Mouse (Mus musculus): ENCODE results near the gene Ptgfr. TPM values are rescaled to one million over a fixed set of nuclear protein-coding genes. Genes with fewer than 3 reads are reported as not detected.

Ptgfr gene
- 0.27 and 0.28 TPM in 2 replicates for polyA plus RNA-seq (2015; fragmentation: Nextera tagmentation; extraction: Ambion mirVana)

- peaks cover 12% of the 10 kb centered on the region for H3K4me1 ChIP-seq
- ATAC-seq: peak; percentile 87
- no peaks in the 10 kb centered on the region for H3K9me3 ChIP-seq (replicated peaks)
- H3K27ac ChIP-seq: no peak within 1 kb of the TSS
- H3K36me3 ChIP-seq (ENCODE audit: poor library complexity, severe bottlenecking): no peaks in the 10 kb centered on the region
- H3K9ac ChIP-seq: peak within 1 kb of the TSS; percentile 61
- peak within 1 kb of the TSS; percentile 46 for H3K4me3 ChIP-seq
- peak within 1 kb of the TSS; percentile 90 for H3K4me2 ChIP-seq
- under 1% methylated on average over 30 of the region's 30 CpGs for WGBS
- peaks cover 18% of the 10 kb centered on the region for H3K27me3 ChIP-seq
Measured at GRCm38 (mm10) chr3:151836871-151837680, at the start of gene Ptgfr. Ptgfr (minus strand) TSS chr3:151837630.

GRCm38 (mm10) chr3:151883881-151884280 lies 46.5 kb upstream of the Ptgfr start:
- WGBS: 74% methylated on average over 5 of the region's 5 CpGs
- Histone ChIP-seq H3K9ac (no peak overlapping the region), H3K4me3 (no peak overlapping the region), H3K9me3 (replicated peaks) (no peaks in the 10 kb centered on the region), H3K36me3 (ENCODE audit: poor library complexity, severe bottlenecking) (no peaks in the 10 kb centered on the region), H3K4me1 (no peaks in the 10 kb centered on the region), H3K27me3 (no peaks in the 10 kb centered on the region), H3K27ac (no peak overlapping the region), H3K4me2 (no peak overlapping the region)
- ATAC-seq: no peak

GRCm38 (mm10) chr3:151879981-151880380 lies 42.6 kb upstream of the Ptgfr start:
- Histone ChIP-seq H3K9me3 (replicated peaks) (no peaks in the 10 kb centered on the region), H3K4me2 (no peak overlapping the region), H3K9ac (no peak overlapping the region), H3K36me3 (ENCODE audit: poor library complexity, severe bottlenecking) (no peaks in the 10 kb centered on the region), H3K27me3 (no peaks in the 10 kb centered on the region), H3K4me3 (no peak overlapping the region), H3K4me1 (no peaks in the 10 kb centered on the region), H3K27ac (no peak overlapping the region)
- ATAC-seq: no peak
- 70% methylated on average over 2 of the region's 2 CpGs for WGBS

- Histone ChIP-seq H3K36me3 (ENCODE audit: poor library complexity, severe bottlenecking) (no peaks in the 10 kb centered on the region), H3K4me1 (no peaks in the 10 kb centered on the region), H3K27me3 (no peaks in the 10 kb centered on the region), H3K9ac (no peak overlapping the region), H3K4me2 (no peak overlapping the region), H3K27ac (no peak overlapping the region), H3K9me3 (replicated peaks) (no peaks in the 10 kb centered on the region), H3K4me3 (no peak overlapping the region)
- ATAC-seq: no peak
Measured at GRCm38 (mm10) chr3:151868970-151869369, 31.5 kb upstream of the Ptgfr start.

GRCm38 (mm10) chr3:151851344-151851743 lies 13.9 kb upstream of the Ptgfr start:
- H3K4me2 ChIP-seq: no peak overlapping the region
- no peak overlapping the region for H3K4me3 ChIP-seq
- H3K9ac ChIP-seq: no peak overlapping the region
- 97% methylated on average over 1 of the region's 1 CpGs for WGBS
- no peak for ATAC-seq
- no peaks in the 10 kb centered on the region for H3K9me3 ChIP-seq (replicated peaks)
- H3K27me3 ChIP-seq: no peaks in the 10 kb centered on the region
- no peaks in the 10 kb centered on the region for H3K36me3 ChIP-seq (ENCODE audit: poor library complexity, severe bottlenecking)
- no peaks in the 10 kb centered on the region for H3K4me1 ChIP-seq
- H3K27ac ChIP-seq: no peak overlapping the region

GRCm38 (mm10) chr3:151850621-151851020 lies 13.2 kb upstream of the Ptgfr start:
- no peak overlapping the region for H3K4me3 ChIP-seq
- H3K9ac ChIP-seq: no peak overlapping the region
- no peaks in the 10 kb centered on the region for H3K9me3 ChIP-seq (replicated peaks)
- H3K4me1 ChIP-seq: no peaks in the 10 kb centered on the region
- no peak overlapping the region for H3K27ac ChIP-seq
- H3K4me2 ChIP-seq: no peak overlapping the region
- 81% methylated on average over 1 of the region's 1 CpGs for WGBS
- H3K27me3 ChIP-seq: no peaks in the 10 kb centered on the region
- no peak for ATAC-seq
- no peaks in the 10 kb centered on the region for H3K36me3 ChIP-seq (ENCODE audit: poor library complexity, severe bottlenecking)

- no peaks in the 10 kb centered on the region for H3K9me3 ChIP-seq (replicated peaks)
- 95% methylated on average over 7 of the region's 7 CpGs for WGBS
- no peak overlapping the region for H3K9ac ChIP-seq
- H3K4me2 ChIP-seq: no peak overlapping the region
- no peak overlapping the region for H3K27ac ChIP-seq
- H3K4me1 ChIP-seq: no peaks in the 10 kb centered on the region
- H3K4me3 ChIP-seq: no peak overlapping the region
- no peaks in the 10 kb centered on the region for H3K36me3 ChIP-seq (ENCODE audit: poor library complexity, severe bottlenecking)
- no peak for ATAC-seq
- H3K27me3 ChIP-seq: no peaks in the 10 kb centered on the region
Measured at GRCm38 (mm10) chr3:151846292-151846691, 8.9 kb upstream of the Ptgfr start.

GRCm38 (mm10) chr3:151844361-151845154 lies 7.1 kb upstream of the Ptgfr start:
- Histone ChIP-seq H3K27ac (no peak overlapping the region), H3K27me3 (no peaks in the 10 kb centered on the region), H3K4me3 (no peak overlapping the region), H3K4me2 (no peak overlapping the region), H3K36me3 (ENCODE audit: poor library complexity, severe bottlenecking) (no peaks in the 10 kb centered on the region), H3K9me3 (replicated peaks) (no peaks in the 10 kb centered on the region), H3K4me1 (no peaks in the 10 kb centered on the region), H3K9ac (no peak overlapping the region)
- WGBS: 82% methylated on average over 5 of the region's 5 CpGs
- no peak for ATAC-seq

- Histone ChIP-seq H3K4me3 (no peak overlapping the region), H3K36me3 (ENCODE audit: poor library complexity, severe bottlenecking) (no peaks in the 10 kb centered on the region), H3K4me1 (peaks cover 12% of the 10 kb centered on the region), H3K27me3 (peaks cover 18% of the 10 kb centered on the region), H3K9ac (no peak overlapping the region), H3K27ac (no peak overlapping the region), H3K4me2 (no peak overlapping the region), H3K9me3 (replicated peaks) (no peaks in the 10 kb centered on the region)
- ATAC-seq: no peak
- WGBS: 71% methylated on average over 3 of the region's 3 CpGs
Measured at GRCm38 (mm10) chr3:151840688-151841087, 3.3 kb upstream of the Ptgfr start.

- ATAC-seq: no peak
- 62% methylated on average over 6 of the region's 6 CpGs for WGBS
- Histone ChIP-seq H3K4me2 (no peak overlapping the region), H3K4me1 (peaks cover 12% of the 10 kb centered on the region), H3K27me3 (peaks cover 18% of the 10 kb centered on the region), H3K27ac (no peak overlapping the region), H3K4me3 (no peak overlapping the region), H3K9me3 (replicated peaks) (no peaks in the 10 kb centered on the region), H3K36me3 (ENCODE audit: poor library complexity, severe bottlenecking) (no peaks in the 10 kb centered on the region), H3K9ac (no peak overlapping the region)
Measured at GRCm38 (mm10) chr3:151838372-151838771, 942 bp upstream of the Ptgfr start.

GRCm38 (mm10) chr3:151837749-151838148 lies 319 bp upstream of the Ptgfr start:
- Histone ChIP-seq H3K9me3 (replicated peaks) (no peaks in the 10 kb centered on the region), H3K4me1 (peaks cover 12% of the 10 kb centered on the region), H3K4me2 (peak overlapping the region; percentile 90), H3K27ac (no peak overlapping the region), H3K9ac (peak overlapping the region; percentile 61; the same call in 1 of the 2 replicates), H3K4me3 (peak overlapping the region; percentile 46), H3K27me3 (peaks cover 18% of the 10 kb centered on the region), H3K36me3 (ENCODE audit: poor library complexity, severe bottlenecking) (no peaks in the 10 kb centered on the region)
- ATAC-seq: peak; percentile 4; the same call in 1 of the 2 replicates
- 39% methylated on average over 9 of the region's 9 CpGs for WGBS

GRCm38 (mm10) chr3:151836451-151836850 lies 979 bp downstream of the Ptgfr start:
- H3K4me2 ChIP-seq: peak overlapping the region; percentile 90
- no peaks in the 10 kb centered on the region for H3K36me3 ChIP-seq (ENCODE audit: poor library complexity, severe bottlenecking)
- peak overlapping the region; percentile 46 for H3K4me3 ChIP-seq
- no peaks in the 10 kb centered on the region for H3K9me3 ChIP-seq (replicated peaks)
- no peak overlapping the region for H3K9ac ChIP-seq
- ATAC-seq: no peak
- H3K27me3 ChIP-seq: peaks cover 18% of the 10 kb centered on the region
- WGBS: 7% methylated on average over 5 of the region's 5 CpGs
- H3K4me1 ChIP-seq: peaks cover 12% of the 10 kb centered on the region
- H3K27ac ChIP-seq: no peak overlapping the region
